Mouse (Mus musculus): ENCODE measurements around the gene Lamtor3.
"Not testable (repeated sequence)": the region's sequence is repeated elsewhere in the genome, so short reads cannot be mapped to it uniquely, and the experiment has no call there.

Lamtor3 gene

GRCm38 (mm10) chr3:137958352-137958751 is 40.0 kb downstream of the Lamtor3 start:
- no peak for DNase-seq (ENCODE audit: extremely low read depth, insufficient read length, low spot score)

- no peak for DNase-seq (ENCODE audit: extremely low read depth, insufficient read length, low spot score)
Measured at GRCm38 (mm10) chr3:137959456-137959855, 41.1 kb downstream of the Lamtor3 start.

GRCm38 (mm10) chr3:137961736-137962385 is 43.6 kb downstream of the Lamtor3 start:
- no peak for DNase-seq (ENCODE audit: extremely low read depth, insufficient read length, low spot score)

- no peak for DNase-seq (ENCODE audit: extremely low read depth, insufficient read length, low spot score)
Measured at GRCm38 (mm10) chr3:137963508-137963907, 45.2 kb downstream of the Lamtor3 start.

- not testable (repeated sequence) for DNase-seq (ENCODE audit: extremely low read depth, insufficient read length, low spot score)
Measured at GRCm38 (mm10) chr3:137964014-137964413, 45.7 kb downstream of the Lamtor3 start.

- no peak for DNase-seq (ENCODE audit: extremely low read depth, insufficient read length, low spot score)
Measured at GRCm38 (mm10) chr3:137968105-137968819, 50.0 kb downstream of the Lamtor3 start.

- DNase-seq (ENCODE audit: extremely low read depth, insufficient read length, low spot score), result no peak
Measured at GRCm38 (mm10) chr3:137968820-137969486, 50.6 kb downstream of the Lamtor3 start.

GRCm38 (mm10) chr3:137969951-137970350 is 51.6 kb downstream of the Lamtor3 start:
- DNase-seq (ENCODE audit: extremely low read depth, insufficient read length, low spot score), result no peak

GRCm38 (mm10) chr3:137972224-137972623 is 53.9 kb downstream of the Lamtor3 start:
- no peak for DNase-seq (ENCODE audit: extremely low read depth, insufficient read length, low spot score)

GRCm38 (mm10) chr3:137972989-137973388 is 54.7 kb downstream of the Lamtor3 start:
- DNase-seq (ENCODE audit: extremely low read depth, insufficient read length, low spot score), result no peak

- no peak for DNase-seq (ENCODE audit: extremely low read depth, insufficient read length, low spot score)
Measured at GRCm38 (mm10) chr3:137974306-137974705, 56.0 kb downstream of the Lamtor3 start.

GRCm38 (mm10) chr3:137975435-137975834 is 57.1 kb downstream of the Lamtor3 start:
- DNase-seq (ENCODE audit: extremely low read depth, insufficient read length, low spot score), result no peak

GRCm38 (mm10) chr3:137975856-137976423 is 57.6 kb downstream of the Lamtor3 start:
- no peak for DNase-seq (ENCODE audit: extremely low read depth, insufficient read length, low spot score)

- no peak for DNase-seq (ENCODE audit: extremely low read depth, insufficient read length, low spot score)
Measured at GRCm38 (mm10) chr3:137976943-137977628, 58.8 kb downstream of the Lamtor3 start.

GRCm38 (mm10) chr3:137977629-137978041 is 59.3 kb downstream of the Lamtor3 start:
- DNase-seq (ENCODE audit: extremely low read depth, insufficient read length, low spot score), result no peak

GRCm38 (mm10) chr3:137978233-137978632 is 59.9 kb downstream of the Lamtor3 start:
- DNase-seq (ENCODE audit: extremely low read depth, insufficient read length, low spot score), result no peak
